Mouse (Mus musculus) C2C12 (cell line): ENCODE results near the gene Hspa8.

ENCODE experiments used
- CEBPB ChIP-seq: IDR thresholded peaks from one replicate; pipeline ENCODE4 v1.6.1; 2011; ENCODE audit warnings: low read depth, mild to moderate bottlenecking, control low read depth, moderate library complexity
- CTCF ChIP-seq: IDR thresholded peaks from one replicate; pipeline ENCODE4 v1.5.1; 2011; ENCODE audit not compliant: control insufficient read depth, insufficient read depth, insufficient read length
- FOSL1 ChIP-seq: IDR thresholded peaks from one replicate; pipeline ENCODE4 v1.8.0; 2011; ENCODE audit warnings: mild to moderate bottlenecking, low read length; ENCODE audit not compliant: poor library complexity, insufficient read depth, severe bottlenecking
- MAX ChIP-seq: IDR thresholded peaks from one replicate; pipeline ENCODE4 v1.6.1; 2011; ENCODE audit warnings: mild to moderate bottlenecking, control low read depth
- MYOG ChIP-seq: IDR thresholded peaks from one replicate; pipeline ENCODE4 v1.6.1; 2011; ENCODE audit not compliant: control insufficient read depth, insufficient read length; ENCODE audit errors: extremely low read depth
- USF1 ChIP-seq: IDR thresholded peaks from one replicate; pipeline ENCODE4 v1.6.1; 2011; ENCODE audit warnings: low read depth, mild to moderate bottlenecking, control low read depth, moderate library complexity

DNA sequence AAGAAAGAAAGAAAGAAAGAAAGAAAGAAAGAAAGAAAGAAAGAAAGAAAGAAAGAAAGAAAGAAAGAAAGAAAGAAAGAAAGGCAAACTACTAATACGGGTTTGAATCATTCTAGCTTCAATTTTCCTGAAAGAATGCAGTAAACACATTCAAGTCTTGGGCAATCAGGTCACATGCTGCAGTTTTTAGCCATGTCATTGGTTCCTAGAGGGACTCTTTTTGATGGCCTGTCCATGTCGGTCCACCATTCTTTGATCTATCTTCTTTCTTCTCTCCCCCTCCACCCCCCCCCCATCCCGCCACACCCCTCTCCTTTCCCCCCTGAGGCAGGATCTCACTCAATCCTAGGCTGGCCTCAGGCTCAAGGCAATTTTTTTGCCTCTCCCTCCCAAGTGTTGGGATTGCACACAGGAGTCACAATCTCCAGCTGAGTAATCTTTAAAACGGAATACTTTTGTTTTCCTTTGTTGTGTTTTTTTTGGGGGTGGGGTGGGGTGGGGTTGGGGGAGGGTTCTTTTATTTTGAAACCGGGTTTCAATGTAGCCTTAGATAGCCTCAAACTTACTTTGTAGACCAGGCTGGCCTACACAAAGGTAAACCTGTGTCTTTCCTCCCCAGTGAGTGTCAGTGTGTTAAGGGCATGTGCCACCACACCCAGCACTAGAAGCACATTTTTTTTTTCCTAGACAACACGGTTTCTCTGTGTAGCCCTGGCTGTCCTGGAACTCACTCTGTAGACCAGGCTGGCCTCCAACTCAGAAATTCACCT is 8.7 kb upstream of the Hspa8 start:
- TF ChIP-seq CTCF = no peak
- TF ChIP-seq FOSL1 = no peak
- TF ChIP-seq MAX = no peak
- TF ChIP-seq USF1 = peak; percentile 55
- TF ChIP-seq CEBPB = peak; percentile 40
- no peak for TF ChIP-seq MYOG
